Mouse (Mus musculus) ES-E14 (cell line): ENCODE measurements around the gene Mog.

Experiments used
- CHD2 ChIP-seq: IDR thresholded peaks from 2 replicates; pipeline ENCODE4 v1.6.1; 2014; ENCODE audit warnings: mild to moderate bottlenecking, low read depth, low read length, inconsistent platforms
- HCFC1 ChIP-seq: IDR thresholded peaks from 2 replicates; pipeline ENCODE4 v1.6.1; 2012; ENCODE audit warnings: low read length, inconsistent platforms, borderline replicate concordance; ENCODE audit not compliant: insufficient read depth
- MAFK ChIP-seq: IDR thresholded peaks from 2 replicates; pipeline ENCODE4 v1.6.1; 2014; ENCODE audit warnings: mild to moderate bottlenecking, low read depth, low read length, inconsistent platforms; ENCODE audit not compliant: insufficient read depth
- ZNF384 ChIP-seq: IDR thresholded peaks from 2 replicates; pipeline ENCODE4 v1.6.1; 2012; ENCODE audit warnings: low read depth, low read length, inconsistent platforms

GRCm38 (mm10) chr17:37065993-37066392 is 42.8 kb upstream of the Mog start:
- TF ChIP-seq MAFK (no peak), CHD2 (no peak), ZNF384 (no peak), HCFC1 (no peak)
